Mouse (Mus musculus) heart, embryonic 15.5 days (tissue): Measurements from ENCODE around the gene Slc4a11. TPM values are rescaled to one million over a fixed set of nuclear protein-coding genes. Genes with fewer than 3 reads are reported as not detected.

ENCODE experiments used
- ATAC-seq: fragments of 200-750 bp; cut with Nextera tagmentation; replicated peaks from 2 replicates; pipeline ENCODE4 v1.8.0; 2017; ENCODE audit warnings: low read depth, moderate TSS enrichment; ENCODE audit not compliant: insufficient number of reproducible peaks, insufficient read depth, low FRiP score
- H3K27ac ChIP-seq: fragments of 300-500 bp; sonication (generic); 2 replicates; pipeline ENCODE4 v1.5.1; 2015; ENCODE audit warnings: mild to moderate bottlenecking, inconsistent platforms
- H3K27me3 ChIP-seq: fragments of 300-500 bp; sonication (generic); 2 replicates; pipeline ENCODE4 v1.6.1; 2015; ENCODE audit warnings: inconsistent platforms
- H3K36me3 ChIP-seq: fragments of 300-500 bp; sonication (generic); 2 replicates; pipeline ENCODE4 v1.6.1; 2015; ENCODE audit warnings: mild to moderate bottlenecking, inconsistent platforms
- H3K4me1 ChIP-seq: fragments of 300-500 bp; sonication (generic); replicated peaks from 2 replicates; pipeline ENCODE4 v1.6.1; 2015; ENCODE audit warnings: inconsistent platforms
- H3K4me2 ChIP-seq: fragments of 300-500 bp; sonication (generic); 2 replicates; pipeline ENCODE4 v1.6.1; 2015; ENCODE audit warnings: inconsistent platforms, mild to moderate bottlenecking, moderate library complexity
- H3K4me3 ChIP-seq: fragments of 300-500 bp; sonication (generic); 2 replicates; pipeline ENCODE4 v1.5.1; 2015; ENCODE audit warnings: mild to moderate bottlenecking, inconsistent platforms
- H3K9ac ChIP-seq: fragments of 300-500 bp; sonication (generic); 2 replicates; pipeline ENCODE4 v1.6.1; 2015; ENCODE audit warnings: mild to moderate bottlenecking, inconsistent platforms
- H3K9me3 ChIP-seq: fragments of 300-500 bp; sonication (generic); replicated peaks from 2 replicates; pipeline ENCODE4 v1.6.1; 2016; ENCODE audit warnings: inconsistent platforms
- WGBS: fragments of 180-500 bp; shearing (Covaris S2); methylation state at CpG from one replicate; pipeline ENCODE4 v1.1.7; 2015; ENCODE audit warnings: mixed read lengths; 5-methylcytosine and 5-hydroxymethylcytosine counted together
- polyA plus RNA-seq: library from polyadenylated mRNA; unstranded; fragments of >200 nt; fragmentation: Nextera tagmentation; extraction: Ambion mirVana; gene quantifications from 2 replicates; pipeline ENCODE4 v1.2.1, GENCODE M21; 2015

The Slc4a11 gene
- polyA plus RNA-seq, 1 experiment from 2014 or later: 0.19 TPM

DNA sequence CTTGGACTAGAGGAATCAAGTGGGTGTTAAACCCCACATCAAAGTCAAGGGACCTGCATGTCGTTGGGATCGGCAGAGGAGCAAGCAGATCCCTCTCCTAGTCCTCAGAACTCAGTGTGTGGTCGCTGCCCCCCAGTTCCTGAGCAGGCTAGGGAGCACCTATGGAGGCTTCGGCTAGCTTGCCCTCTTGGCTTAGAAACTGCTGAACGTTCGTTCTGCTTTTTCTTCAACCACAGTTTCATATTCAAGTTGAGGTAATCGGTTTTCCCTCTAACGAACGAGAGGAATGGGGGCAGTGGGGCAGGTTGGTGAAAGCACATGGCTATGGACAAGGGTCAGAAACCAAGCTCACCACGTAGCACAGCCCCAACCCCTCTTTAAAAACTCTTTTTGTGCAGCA is 9.7 kb upstream of the Slc4a11 start:
- no peak overlapping the region for H3K4me2 ChIP-seq
- no peak overlapping the region for H3K27ac ChIP-seq
- no peak overlapping the region for H3K4me3 ChIP-seq
- no peaks in the 10 kb centered on the region for H3K9me3 ChIP-seq
- peaks cover 16% of the 10 kb centered on the region for H3K4me1 ChIP-seq
- peaks cover 42% of the 10 kb centered on the region for H3K36me3 ChIP-seq
- ATAC-seq: no peak
- 55% methylated on average over 10 of the region's 10 CpGs for WGBS
- no peak overlapping the region for H3K9ac ChIP-seq
- no peaks in the 10 kb centered on the region for H3K27me3 ChIP-seq

DNA sequence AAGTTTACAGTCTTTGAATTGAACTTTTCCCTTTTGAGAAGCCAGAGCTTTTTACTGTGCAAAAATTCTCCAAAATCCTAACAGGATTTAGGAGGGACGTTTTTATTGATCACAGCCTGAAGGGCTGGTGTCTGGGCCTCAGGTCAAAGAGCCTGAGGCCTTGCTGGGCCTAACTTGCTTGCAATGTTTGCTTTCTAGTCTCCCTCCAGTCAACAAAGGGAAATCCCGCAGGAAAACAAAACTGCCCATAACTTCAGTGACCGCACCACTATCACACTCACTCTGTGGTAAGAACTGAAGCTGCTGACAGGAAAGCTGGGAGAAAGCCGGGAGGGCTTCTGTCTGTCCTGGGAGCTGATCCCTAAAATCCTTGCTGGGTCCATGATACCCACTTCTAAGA is 9.3 kb upstream of the Slc4a11 start:
- H3K27me3 ChIP-seq: no peaks in the 10 kb centered on the region
- no peak for ATAC-seq
- no peak overlapping the region for H3K9ac ChIP-seq
- no peak overlapping the region for H3K4me3 ChIP-seq
- no peak overlapping the region for H3K4me2 ChIP-seq
- H3K9me3 ChIP-seq: no peaks in the 10 kb centered on the region
- peaks cover 16% of the 10 kb centered on the region for H3K4me1 ChIP-seq
- 57% methylated on average over 4 of the region's 4 CpGs for WGBS
- H3K36me3 ChIP-seq: peaks cover 38% of the 10 kb centered on the region
- H3K27ac ChIP-seq: no peak overlapping the region

DNA sequence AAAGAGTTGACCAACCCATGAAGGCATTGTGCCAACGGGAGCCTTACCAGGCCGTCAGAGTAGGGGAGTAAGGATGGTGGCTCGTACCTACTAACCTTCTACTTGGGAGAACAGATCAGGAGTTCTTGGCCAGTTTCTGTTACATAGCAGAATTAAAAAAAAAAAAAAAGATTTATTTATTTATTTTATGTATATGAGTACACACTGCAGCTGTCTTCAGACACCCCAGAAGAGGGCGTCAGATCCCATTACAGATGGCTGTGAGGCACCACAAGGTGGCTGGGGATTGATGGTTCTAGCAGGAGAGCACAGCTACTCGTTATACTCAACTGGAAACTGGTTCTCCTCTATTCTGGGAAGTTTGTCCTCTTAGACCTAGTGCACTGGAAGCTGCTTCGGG is 7.9 kb upstream of the Slc4a11 start:
- ATAC-seq: no peak
- H3K27ac ChIP-seq: no peak overlapping the region; the same call in 1 of the 2 replicates
- no peak overlapping the region for H3K9ac ChIP-seq
- no peaks in the 10 kb centered on the region for H3K9me3 ChIP-seq
- H3K4me3 ChIP-seq: no peak overlapping the region
- H3K4me1 ChIP-seq: peaks cover 16% of the 10 kb centered on the region
- H3K27me3 ChIP-seq: peaks cover under 1% of the 10 kb centered on the region; the same call in 1 of the 2 replicates
- H3K4me2 ChIP-seq: no peak overlapping the region
- WGBS: 71% methylated on average over 6 of the region's 6 CpGs
- H3K36me3 ChIP-seq: peaks cover 23% of the 10 kb centered on the region

GRCm38 (mm10) chr2:130704040-130705001 is 7.0 kb upstream of the Slc4a11 start:
- H3K4me1 ChIP-seq: peaks cover 16% of the 10 kb centered on the region
- no peaks in the 10 kb centered on the region for H3K9me3 ChIP-seq
- peaks cover 6% of the 10 kb centered on the region; the same call in 1 of the 2 replicates for H3K27me3 ChIP-seq
- peaks cover 17% of the 10 kb centered on the region for H3K36me3 ChIP-seq
- H3K27ac ChIP-seq: peak overlapping the region; percentile 51
- 55% methylated on average over 9 of the region's 9 CpGs for WGBS
- no peak; the same call in 1 of the 2 replicates for ATAC-seq
- no peak overlapping the region for H3K4me2 ChIP-seq
- no peak overlapping the region for H3K4me3 ChIP-seq
- no peak overlapping the region for H3K9ac ChIP-seq

- no peak for ATAC-seq
- no peak overlapping the region for H3K27ac ChIP-seq
- H3K9ac ChIP-seq: peak overlapping the region; percentile 52
- WGBS: 5% methylated on average over 14 of the region's 14 CpGs
- H3K27me3 ChIP-seq: peaks cover 58% of the 10 kb centered on the region
- H3K36me3 ChIP-seq: no peaks in the 10 kb centered on the region
- peaks cover 17% of the 10 kb centered on the region for H3K4me1 ChIP-seq
- peak overlapping the region; percentile 65 for H3K4me3 ChIP-seq
- H3K9me3 ChIP-seq: no peaks in the 10 kb centered on the region
- H3K4me2 ChIP-seq: peak overlapping the region; percentile 100
These were observed 525 bp upstream of the Slc4a11 start for GRCm38 (mm10) chr2:130697821-130698266.

- no peak for ATAC-seq
- H3K27ac ChIP-seq: no peak overlapping the region
- H3K36me3 ChIP-seq: no peaks in the 10 kb centered on the region
These were observed 593 bp downstream of the Slc4a11 start for GRCm38 (mm10) chr2:130696700-130697152.

DNA sequence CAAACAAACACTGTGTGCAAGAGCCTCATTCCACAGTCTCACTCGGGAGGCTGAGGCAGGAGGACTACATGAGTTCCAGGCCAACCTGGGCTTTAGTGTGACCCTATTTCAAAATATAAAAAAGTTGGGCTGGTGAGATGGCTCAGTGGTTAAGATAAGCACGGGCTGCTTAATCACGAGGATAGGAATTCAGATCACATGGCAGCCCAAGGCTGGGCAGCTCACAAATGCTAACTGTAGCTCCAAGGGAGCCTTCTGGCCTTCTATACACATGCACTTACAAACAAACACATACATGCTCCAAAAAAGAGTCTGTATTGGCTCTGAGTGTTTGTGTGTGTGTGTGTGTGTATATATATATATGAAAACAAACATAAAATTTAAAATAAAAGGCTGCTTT is 3.8 kb downstream of the Slc4a11 start:
- 37% methylated on average over 3 of the region's 3 CpGs for whole genome bisulfite sequencing
- peaks cover 46% of the 10 kb centered on the region for H3K27me3 ChIP-seq

More at GRCm38 (mm10) chr2:130696700-130697152, 593 bp downstream of the Slc4a11 start:
- H3K4me3 ChIP-seq: peak overlapping the region; percentile 65
- H3K27me3 ChIP-seq: peaks cover 58% of the 10 kb centered on the region
- peak overlapping the region; percentile 100 for H3K4me2 ChIP-seq
- H3K9me3 ChIP-seq: no peaks in the 10 kb centered on the region
- peaks cover 17% of the 10 kb centered on the region for H3K4me1 ChIP-seq
- WGBS: 1% methylated on average over 31 of the region's 31 CpGs
- H3K9ac ChIP-seq: peak overlapping the region; percentile 52

GRCm38 (mm10) chr2:130689011-130689410 is 8.3 kb downstream of the Slc4a11 start:
- no peak overlapping the region for H3K4me3 ChIP-seq
- WGBS: 73% methylated on average over 2 of the region's 2 CpGs
- H3K36me3 ChIP-seq: 0 out of 2 replicates have a peak, but pooled peaks cover 5% of the 10 kb centered on the region
- no peak overlapping the region for H3K9ac ChIP-seq
- ATAC-seq: no peak
- no peaks in the 10 kb centered on the region for H3K9me3 ChIP-seq
- H3K27ac ChIP-seq: no peak overlapping the region
- no peak overlapping the region for H3K4me2 ChIP-seq
- H3K27me3 ChIP-seq: peaks cover 2% of the 10 kb centered on the region
- no peaks in the 10 kb centered on the region for H3K4me1 ChIP-seq

More for the DNA sequence above, 3.8 kb downstream of the Slc4a11 start:
- peaks cover 17% of the 10 kb centered on the region for H3K4me1 ChIP-seq
- H3K4me2 ChIP-seq: no peak overlapping the region
- no peak overlapping the region for H3K27ac ChIP-seq
- no peak overlapping the region for H3K9ac ChIP-seq
- H3K36me3 ChIP-seq: no peaks in the 10 kb centered on the region
- no peaks in the 10 kb centered on the region for H3K9me3 ChIP-seq
- no peak overlapping the region for H3K4me3 ChIP-seq
- no peak for ATAC-seq

GRCm38 (mm10) chr2:130685426-130685825 is 11.9 kb downstream of the Slc4a11 start:
- whole genome bisulfite sequencing: 80% methylated on average over 9 of the region's 9 CpGs
- H3K36me3 ChIP-seq: peaks cover 28% of the 10 kb centered on the region; the same call in 1 of the 2 replicates

DNA sequence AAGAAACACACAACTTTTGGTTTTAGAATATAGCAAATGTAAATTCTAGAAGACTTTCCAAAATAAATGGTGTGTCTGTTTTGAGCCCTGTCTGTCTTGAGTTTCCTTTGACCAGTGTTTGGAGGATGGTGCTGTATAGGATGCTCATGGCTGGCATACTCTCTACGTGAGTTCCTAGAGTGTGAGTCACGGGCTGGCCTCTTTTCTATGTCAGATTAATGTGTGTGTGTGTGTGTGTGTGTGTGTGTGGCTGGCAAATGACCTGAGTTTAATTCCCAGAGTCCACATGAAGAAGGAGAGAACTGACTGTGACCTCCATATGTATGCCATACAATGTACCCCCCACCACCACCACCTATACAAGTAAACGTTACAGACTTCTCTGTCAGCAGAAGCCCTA is 15.8 kb downstream of the Slc4a11 start:
- no peak overlapping the region for H3K27ac ChIP-seq
- no peak overlapping the region for H3K9ac ChIP-seq
- no peaks in the 10 kb centered on the region for H3K9me3 ChIP-seq
- 76% methylated on average over 3 of the region's 3 CpGs for WGBS
- H3K4me2 ChIP-seq: no peak overlapping the region
- ATAC-seq: no peak
- H3K27me3 ChIP-seq: no peaks in the 10 kb centered on the region
- H3K4me3 ChIP-seq: no peak overlapping the region
- H3K4me1 ChIP-seq: no peaks in the 10 kb centered on the region
- peaks cover 66% of the 10 kb centered on the region for H3K36me3 ChIP-seq

More at GRCm38 (mm10) chr2:130685426-130685825, 11.9 kb downstream of the Slc4a11 start:
- H3K4me3 ChIP-seq: no peak overlapping the region
- no peak overlapping the region for H3K4me2 ChIP-seq
- no peaks in the 10 kb centered on the region for H3K4me1 ChIP-seq
- H3K9ac ChIP-seq: no peak overlapping the region
- no peak for ATAC-seq
- no peaks in the 10 kb centered on the region for H3K9me3 ChIP-seq
- no peak overlapping the region for H3K27ac ChIP-seq
- no peaks in the 10 kb centered on the region for H3K27me3 ChIP-seq

DNA sequence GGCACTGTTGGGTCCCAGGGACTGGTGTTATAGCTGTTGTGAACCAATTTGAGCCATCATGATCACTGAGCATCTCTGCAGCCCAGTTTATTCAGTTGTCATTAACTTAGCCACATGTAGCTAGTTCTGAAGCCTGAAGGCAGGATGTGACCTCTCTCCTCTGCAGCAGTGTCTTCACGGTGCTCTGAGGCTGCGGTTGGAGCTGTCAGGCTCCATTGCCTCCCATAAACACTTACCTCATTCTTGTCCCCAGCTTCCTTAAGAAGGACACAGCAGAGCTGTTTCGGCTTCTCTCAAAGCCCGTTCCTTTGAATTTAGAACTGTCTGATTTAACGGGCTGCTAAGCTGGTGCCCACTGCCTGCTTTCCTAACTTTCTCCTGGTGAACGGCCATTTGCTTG is 17.4 kb downstream of the Slc4a11 start:
- Histone ChIP-seq H3K36me3 (peaks cover 81% of the 10 kb centered on the region), H3K27me3 (no peaks in the 10 kb centered on the region), H3K4me1 (no peaks in the 10 kb centered on the region), H3K4me2 (no peak overlapping the region), H3K9me3 (no peaks in the 10 kb centered on the region), H3K9ac (no peak overlapping the region), H3K4me3 (no peak overlapping the region), H3K27ac (no peak overlapping the region)
- ATAC-seq: no peak
- WGBS: 90% methylated on average over 6 of the region's 6 CpGs
